Mouse (Mus musculus): ENCODE data around the gene Mfsd9. TPM values are rescaled to one million over a fixed set of nuclear protein-coding genes. Genes with fewer than 3 reads are reported as not detected.

Mfsd9 gene
- polyA plus RNA-seq, 1 experiment from 2014 or later: 9.5 TPM

DNA sequence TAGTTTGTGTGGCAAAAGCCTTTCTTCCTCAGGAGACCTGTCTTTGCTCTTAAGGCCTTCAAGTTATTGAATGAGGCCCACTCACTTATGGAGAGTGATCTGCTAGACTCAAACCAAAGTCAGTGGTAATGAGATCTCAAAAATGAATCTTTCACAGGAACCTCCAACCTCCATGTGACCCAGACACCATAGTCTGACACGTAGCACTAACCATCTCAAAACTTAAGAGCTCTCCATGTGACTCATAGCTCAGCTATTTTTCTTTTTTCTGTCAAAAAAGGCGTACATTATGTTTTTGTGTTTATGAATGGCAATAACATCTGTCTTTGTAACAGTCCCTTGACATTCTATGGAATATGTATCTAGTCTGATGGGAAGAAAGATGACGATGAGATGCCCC lies 18.2 kb upstream of the Mfsd9 start:
- ATAC-seq: no peak
- no peak overlapping the region for H3K27ac ChIP-seq (ENCODE audit: low read depth, low read length)
- no peaks in the 10 kb centered on the region for H3K27me3 ChIP-seq (replicated peaks; ENCODE audit: control insufficient read depth, insufficient read depth, low read length)
- H3K4me3 ChIP-seq (ENCODE audit: low read length): no peak overlapping the region
- 90% methylated on average over 3 of the region's 3 CpGs for WGBS
- H3K4me2 ChIP-seq (ENCODE audit: low read length): no peak overlapping the region
- no peaks in the 10 kb centered on the region for H3K4me1 ChIP-seq (ENCODE audit: control insufficient read depth, insufficient read depth, low read depth, low read length)
- no peak overlapping the region for H3K9ac ChIP-seq (ENCODE audit: low read depth, low read length)
- H3K36me3 ChIP-seq (ENCODE audit: control insufficient read depth, insufficient read depth, low read length): no peaks in the 10 kb centered on the region
- H3K9me3 ChIP-seq (ENCODE audit: control insufficient read depth, low read length): no peaks in the 10 kb centered on the region

- H3K27ac ChIP-seq (ENCODE audit: low read depth, low read length): no peak overlapping the region
- H3K4me3 ChIP-seq (ENCODE audit: low read length): no peak overlapping the region
- H3K4me2 ChIP-seq (ENCODE audit: low read length): no peak overlapping the region
- H3K36me3 ChIP-seq (ENCODE audit: control insufficient read depth, insufficient read depth, low read length): no peaks in the 10 kb centered on the region
- no peaks in the 10 kb centered on the region for H3K27me3 ChIP-seq (replicated peaks; ENCODE audit: control insufficient read depth, insufficient read depth, low read length)
- no peak overlapping the region for H3K9ac ChIP-seq (ENCODE audit: low read depth, low read length)
- no peak for ATAC-seq
- no peaks in the 10 kb centered on the region for H3K4me1 ChIP-seq (ENCODE audit: control insufficient read depth, insufficient read depth, low read depth, low read length)
- WGBS: 89% methylated on average over 11 of the region's 11 CpGs
- H3K9me3 ChIP-seq (ENCODE audit: control insufficient read depth, low read length): no peaks in the 10 kb centered on the region
These were observed 15.4 kb upstream of the Mfsd9 start for GRCm38 (mm10) chr1:40805891-40806290.

- no peak within 1 kb of the TSS for H3K9ac ChIP-seq (ENCODE audit: low read depth, low read length)
- 80% methylated on average over 9 of the region's 9 CpGs for WGBS
- no peaks in the 10 kb centered on the region for H3K4me1 ChIP-seq (ENCODE audit: control insufficient read depth, insufficient read depth, low read depth, low read length)
- no peaks in the 10 kb centered on the region for H3K9me3 ChIP-seq (ENCODE audit: control insufficient read depth, low read length)
- H3K27me3 ChIP-seq (replicated peaks; ENCODE audit: control insufficient read depth, insufficient read depth, low read length): no peaks in the 10 kb centered on the region
- no peak within 1 kb of the TSS for H3K27ac ChIP-seq (ENCODE audit: low read depth, low read length)
- no peak for ATAC-seq
- no peaks in the 10 kb centered on the region for H3K36me3 ChIP-seq (ENCODE audit: control insufficient read depth, insufficient read depth, low read length)
- H3K4me3 ChIP-seq (ENCODE audit: low read length): no peak within 1 kb of the TSS
- H3K4me2 ChIP-seq (ENCODE audit: low read length): no peak within 1 kb of the TSS
These were observed 14.9 kb upstream of the Mfsd9 start, which contains the start of gene Tmem182 for GRCm38 (mm10) chr1:40805351-40805750. TSS of gene Tmem182 (plus strand) at chr1:40805601.

- ATAC-seq: no peak
- no peak overlapping the region for H3K27ac ChIP-seq (ENCODE audit: low read depth, low read length)
- no peaks in the 10 kb centered on the region for H3K36me3 ChIP-seq (ENCODE audit: control insufficient read depth, insufficient read depth, low read length)
- H3K9me3 ChIP-seq (ENCODE audit: control insufficient read depth, low read length): no peaks in the 10 kb centered on the region
- H3K4me2 ChIP-seq (ENCODE audit: low read length): no peak overlapping the region
- no peak overlapping the region for H3K4me3 ChIP-seq (ENCODE audit: low read length)
- H3K9ac ChIP-seq (ENCODE audit: low read depth, low read length): no peak overlapping the region
- no peaks in the 10 kb centered on the region for H3K27me3 ChIP-seq (replicated peaks; ENCODE audit: control insufficient read depth, insufficient read depth, low read length)
- 89% methylated on average over 12 of the region's 12 CpGs for WGBS
- no peaks in the 10 kb centered on the region for H3K4me1 ChIP-seq (ENCODE audit: control insufficient read depth, insufficient read depth, low read depth, low read length)
These were observed 13.6 kb upstream of the Mfsd9 start for GRCm38 (mm10) chr1:40804118-40804517.

DNA sequence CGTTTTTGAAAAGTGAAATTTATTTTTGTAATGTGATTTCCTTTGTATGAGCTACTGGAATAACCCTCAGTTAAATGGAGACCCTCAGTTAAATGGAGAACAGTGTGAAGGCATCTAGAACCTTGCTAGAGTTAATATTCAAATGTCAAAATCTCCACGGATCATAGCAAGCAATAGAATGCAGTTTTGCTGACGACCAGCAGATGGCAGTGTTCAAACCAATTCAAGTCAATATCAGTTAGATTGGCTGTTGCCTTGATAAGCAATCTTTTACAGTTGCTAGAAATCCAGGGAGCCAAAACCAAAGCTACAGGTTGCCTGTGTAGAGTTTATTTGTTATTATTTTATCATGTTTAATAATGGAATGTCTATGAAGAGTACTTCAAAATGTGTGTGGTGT lies 12.3 kb upstream of the Mfsd9 start:
- Histone ChIP-seq H3K9ac (ENCODE audit: low read depth, low read length) (no peak overlapping the region), H3K4me1 (ENCODE audit: control insufficient read depth, insufficient read depth, low read depth, low read length) (no peaks in the 10 kb centered on the region), H3K4me3 (ENCODE audit: low read length) (no peak overlapping the region), H3K27ac (ENCODE audit: low read depth, low read length) (no peak overlapping the region), H3K9me3 (ENCODE audit: control insufficient read depth, low read length) (no peaks in the 10 kb centered on the region), H3K27me3 (replicated peaks; ENCODE audit: control insufficient read depth, insufficient read depth, low read length) (no peaks in the 10 kb centered on the region), H3K4me2 (ENCODE audit: low read length) (no peak overlapping the region), H3K36me3 (ENCODE audit: control insufficient read depth, insufficient read depth, low read length) (no peaks in the 10 kb centered on the region)
- ATAC-seq: no peak
- WGBS: 25% methylated on average over 3 of the region's 3 CpGs

DNA sequence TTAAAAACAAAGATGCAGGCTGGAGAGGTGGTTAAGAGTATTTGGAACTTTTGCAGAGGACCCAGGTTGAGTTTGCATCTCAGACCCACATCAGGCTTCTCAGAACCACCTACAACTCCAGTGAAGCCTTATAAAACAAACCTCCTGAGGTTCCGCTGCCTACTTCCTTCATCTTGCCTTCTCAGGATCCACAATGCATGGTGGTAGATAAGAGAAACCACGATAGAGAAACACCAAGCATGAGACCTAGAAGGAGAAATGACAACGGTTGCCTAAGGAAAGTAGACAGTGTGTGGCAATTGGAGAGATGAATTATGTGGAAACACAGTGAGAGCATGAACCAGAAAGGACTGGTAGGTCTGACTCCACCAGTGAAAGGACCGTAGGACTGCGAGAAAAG lies 10.4 kb upstream of the Mfsd9 start:
- no peaks in the 10 kb centered on the region for H3K9me3 ChIP-seq (ENCODE audit: control insufficient read depth, low read length)
- H3K9ac ChIP-seq (ENCODE audit: low read depth, low read length): no peak overlapping the region
- no peaks in the 10 kb centered on the region for H3K4me1 ChIP-seq (ENCODE audit: control insufficient read depth, insufficient read depth, low read depth, low read length)
- H3K27ac ChIP-seq (ENCODE audit: low read depth, low read length): no peak overlapping the region
- no peak overlapping the region for H3K4me2 ChIP-seq (ENCODE audit: low read length)
- WGBS: 90% methylated on average over 5 of the region's 5 CpGs
- no peak overlapping the region for H3K4me3 ChIP-seq (ENCODE audit: low read length)
- no peaks in the 10 kb centered on the region for H3K36me3 ChIP-seq (ENCODE audit: control insufficient read depth, insufficient read depth, low read length)
- no peaks in the 10 kb centered on the region for H3K27me3 ChIP-seq (replicated peaks; ENCODE audit: control insufficient read depth, insufficient read depth, low read length)
- no peak for ATAC-seq

- H3K4me2 ChIP-seq (ENCODE audit: low read length): no peak overlapping the region
- H3K4me3 ChIP-seq (ENCODE audit: low read length): no peak overlapping the region
- ATAC-seq: no peak
- no peaks in the 10 kb centered on the region for H3K4me1 ChIP-seq (ENCODE audit: control insufficient read depth, insufficient read depth, low read depth, low read length)
- H3K27me3 ChIP-seq (replicated peaks; ENCODE audit: control insufficient read depth, insufficient read depth, low read length): no peaks in the 10 kb centered on the region
- H3K36me3 ChIP-seq (ENCODE audit: control insufficient read depth, insufficient read depth, low read length): no peaks in the 10 kb centered on the region
- H3K9me3 ChIP-seq (ENCODE audit: control insufficient read depth, low read length): no peaks in the 10 kb centered on the region
- no peak overlapping the region for H3K9ac ChIP-seq (ENCODE audit: low read depth, low read length)
- 95% methylated on average over 8 of the region's 8 CpGs for WGBS
- no peak overlapping the region for H3K27ac ChIP-seq (ENCODE audit: low read depth, low read length)
These were observed 8.6 kb upstream of the Mfsd9 start for GRCm38 (mm10) chr1:40799121-40799520.

GRCm38 (mm10) chr1:40797348-40797747 lies 6.9 kb upstream of the Mfsd9 start:
- H3K4me2 ChIP-seq (ENCODE audit: low read length): no peak overlapping the region
- H3K9me3 ChIP-seq (ENCODE audit: control insufficient read depth, low read length): no peaks in the 10 kb centered on the region
- H3K36me3 ChIP-seq (ENCODE audit: control insufficient read depth, insufficient read depth, low read length): no peaks in the 10 kb centered on the region
- H3K27ac ChIP-seq (ENCODE audit: low read depth, low read length): no peak overlapping the region
- WGBS: 21% methylated on average over 5 of the region's 5 CpGs
- H3K4me3 ChIP-seq (ENCODE audit: low read length): no peak overlapping the region
- H3K9ac ChIP-seq (ENCODE audit: low read depth, low read length): no peak overlapping the region
- ATAC-seq: no peak
- H3K27me3 ChIP-seq (replicated peaks; ENCODE audit: control insufficient read depth, insufficient read depth, low read length): no peaks in the 10 kb centered on the region
- no peaks in the 10 kb centered on the region for H3K4me1 ChIP-seq (ENCODE audit: control insufficient read depth, insufficient read depth, low read depth, low read length)

- no peak overlapping the region for H3K27ac ChIP-seq (ENCODE audit: low read depth, low read length)
- H3K4me1 ChIP-seq (ENCODE audit: control insufficient read depth, insufficient read depth, low read depth, low read length): no peaks in the 10 kb centered on the region; the same call in 1 of the 2 replicates
- no peak overlapping the region for H3K9ac ChIP-seq (ENCODE audit: low read depth, low read length)
- H3K4me3 ChIP-seq (ENCODE audit: low read length): no peak overlapping the region
- no peaks in the 10 kb centered on the region for H3K9me3 ChIP-seq (ENCODE audit: control insufficient read depth, low read length)
- no peak overlapping the region for H3K4me2 ChIP-seq (ENCODE audit: low read length)
- H3K36me3 ChIP-seq (ENCODE audit: control insufficient read depth, insufficient read depth, low read length): no peaks in the 10 kb centered on the region
- WGBS: 96% methylated on average over 1 of the region's 1 CpGs
- ATAC-seq: no peak
- H3K27me3 ChIP-seq (replicated peaks; ENCODE audit: control insufficient read depth, insufficient read depth, low read length): no peaks in the 10 kb centered on the region
These were observed 5.0 kb upstream of the Mfsd9 start for GRCm38 (mm10) chr1:40795508-40795907.

GRCm38 (mm10) chr1:40789666-40790233 lies 737 bp downstream of the Mfsd9 start:
- Histone ChIP-seq H3K4me1 (ENCODE audit: control insufficient read depth, insufficient read depth, low read depth, low read length) (peaks cover 4% of the 10 kb centered on the region; the same call in 1 of the 2 replicates), H3K4me3 (ENCODE audit: low read length) (peak overlapping the region; percentile 71), H3K9me3 (ENCODE audit: control insufficient read depth, low read length) (no peaks in the 10 kb centered on the region), H3K36me3 (ENCODE audit: control insufficient read depth, insufficient read depth, low read length) (no peaks in the 10 kb centered on the region), H3K4me2 (ENCODE audit: low read length) (peak overlapping the region; percentile 63), H3K9ac (ENCODE audit: low read depth, low read length) (peak overlapping the region; percentile 73), H3K27me3 (replicated peaks; ENCODE audit: control insufficient read depth, insufficient read depth, low read length) (no peaks in the 10 kb centered on the region), H3K27ac (ENCODE audit: low read depth, low read length) (no peak overlapping the region)
- WGBS: 16% methylated on average over 5 of the region's 5 CpGs
- peak; percentile 62 for ATAC-seq
